Mouse (Mus musculus) adrenal gland, adult (tissue): Measurements from ENCODE around the gene Mthfs.
A peak's percentile ranks its signal among the peaks of the same experiment; 100 is the strongest.
"Not testable (repeated sequence)": the region's sequence is repeated elsewhere in the genome, so short reads cannot be mapped to it uniquely, and the experiment has no call there.

Source experiments
- DNase-seq, 2 experiments: peaks; one replicate each; pipeline ENCODE4 v3.0.0; 2022 to 2023; ENCODE audit warnings: low spot score in 1 of 2; ENCODE audit not compliant: inconsistent age in 2 of 2

The Mthfs gene

GRCm38 (mm10) chr9:89240516-89241019 is 30.1 kb downstream of the Mthfs start:
- DNase-seq: not testable (repeated sequence)

GRCm38 (mm10) chr9:89253400-89253799 is 42.9 kb downstream of the Mthfs start:
- no peak for DNase-seq

GRCm38 (mm10) chr9:89256556-89257335 is 46.3 kb downstream of the Mthfs start:
- DNase-seq: no peak

GRCm38 (mm10) chr9:89263968-89264367 is 53.5 kb downstream of the Mthfs start:
- DNase-seq: no peak

- DNase-seq: no peak
These were observed 54.1 kb downstream of the Mthfs start for GRCm38 (mm10) chr9:89264571-89264970.

GRCm38 (mm10) chr9:89267093-89267492 is 56.6 kb downstream of the Mthfs start:
- peak in 1 of 2 experiments; percentile 41 for DNase-seq

GRCm38 (mm10) chr9:89267572-89267971 is 57.1 kb downstream of the Mthfs start:
- peak in 1 of 2 experiments; percentile 40 for DNase-seq

- no peak for DNase-seq
These were observed 59.9 kb downstream of the Mthfs start for GRCm38 (mm10) chr9:89270376-89270775.

GRCm38 (mm10) chr9:89273766-89274165 is 63.3 kb downstream of the Mthfs start:
- DNase-seq: no peak

GRCm38 (mm10) chr9:89278207-89278606 is 67.7 kb downstream of the Mthfs start:
- DNase-seq: no peak

- no peak for DNase-seq
These were observed 72.0 kb downstream of the Mthfs start for GRCm38 (mm10) chr9:89282374-89283068.

GRCm38 (mm10) chr9:89288037-89288436 is 77.6 kb downstream of the Mthfs start:
- DNase-seq: no peak

GRCm38 (mm10) chr9:89293364-89293763 is 82.9 kb downstream of the Mthfs start:
- DNase-seq: no peak

GRCm38 (mm10) chr9:89294121-89294520 is 83.6 kb downstream of the Mthfs start:
- no peak for DNase-seq

- no peak for DNase-seq
These were observed 95.2 kb downstream of the Mthfs start for GRCm38 (mm10) chr9:89305637-89306036.

GRCm38 (mm10) chr9:89308357-89309194 is 98.1 kb downstream of the Mthfs start:
- DNase-seq: no peak

- DNase-seq: no peak
These were observed 98.7 kb downstream of the Mthfs start for GRCm38 (mm10) chr9:89309195-89309535.

GRCm38 (mm10) chr9:89311649-89312048 is 101.2 kb downstream of the Mthfs start:
- DNase-seq: no peak

- DNase-seq: no peak
These were observed 163.3 kb downstream of the Mthfs start for GRCm38 (mm10) chr9:89373731-89374130.

GRCm38 (mm10) chr9:89374650-89375049 is 164.2 kb downstream of the Mthfs start:
- DNase-seq: no peak

GRCm38 (mm10) chr9:89403031-89403430 is 192.6 kb downstream of the Mthfs start:
- peak; percentile 41 to 77 for DNase-seq
